Mouse (Mus musculus): ENCODE measurements at regions not wholly inside any gene's neighbourhood (a gene's known extent, or its start where the extent isn't known, plus 50 kb on each side); places are given as distances from the start of the nearest gene placed in this dataset.

- Histone ChIP-seq H3K4me3 (no peak overlapping the region), H3K79me2 (ENCODE audit: control insufficient read depth, insufficient read depth) (no peaks in the 10 kb centered on the region), H3K4me2 (ENCODE audit: low read depth) (no peak overlapping the region), H3K36me3 (ENCODE audit: control insufficient read depth, insufficient read depth) (no peaks in the 10 kb centered on the region), H3ac (ENCODE audit: control insufficient read depth, insufficient read length) (no peak overlapping the region), H3K27me3 (ENCODE audit: control insufficient read depth, insufficient read depth, insufficient read length) (no peaks in the 10 kb centered on the region)
- TF ChIP-seq REST (IDR thresholded peaks at IDR 0.05; ENCODE audit: insufficient read depth, insufficient read length), result no peak
- no peak for TF ChIP-seq MYOG (IDR thresholded peaks at IDR 0.05; ENCODE audit: control insufficient read depth in 1 of 3, insufficient read depth in 1 of 3, insufficient read length in 2 of 3, low read depth in 2 of 3)
- TF ChIP-seq SRF (IDR thresholded peaks at IDR 0.05; ENCODE audit: control insufficient read depth, insufficient read length, low read depth), result no peak
- TF ChIP-seq MAX (IDR thresholded peaks at IDR 0.05; ENCODE audit: low read depth), result no peak
- TF ChIP-seq MYOD1 (IDR thresholded peaks at IDR 0.05; ENCODE audit: control insufficient read depth in 1 of 3, insufficient read length in 2 of 3, low read depth in 2 of 3), result no peak
- TF ChIP-seq TCF3 (IDR thresholded peaks at IDR 0.05; ENCODE audit: insufficient read length, low read depth), result no peak
- TF ChIP-seq USF1 (IDR thresholded peaks at IDR 0.05; ENCODE audit: low read depth), result no peak
- TF ChIP-seq CEBPB (IDR thresholded peaks at IDR 0.05; ENCODE audit: insufficient read depth, poor library complexity, severe bottlenecking), result no peak
- no peak for TF ChIP-seq TCF12 (IDR thresholded peaks at IDR 0.05; ENCODE audit: insufficient read depth, poor library complexity, severe bottlenecking)
- no peak for TF ChIP-seq POLR2A (IDR thresholded peaks at IDR 0.05; ENCODE audit: insufficient read length, low read depth)
- TF ChIP-seq POLR2AphosphoS2 (IDR thresholded peaks at IDR 0.05; ENCODE audit: insufficient read length, low read depth), result no peak
- TF ChIP-seq E2F4 (IDR thresholded peaks at IDR 0.05; ENCODE audit: insufficient read depth), result no peak
Observed at GRCm38 (mm10) chr10:106006861-106007260, 165.7 kb upstream of the Mettl25 start.

DNA sequence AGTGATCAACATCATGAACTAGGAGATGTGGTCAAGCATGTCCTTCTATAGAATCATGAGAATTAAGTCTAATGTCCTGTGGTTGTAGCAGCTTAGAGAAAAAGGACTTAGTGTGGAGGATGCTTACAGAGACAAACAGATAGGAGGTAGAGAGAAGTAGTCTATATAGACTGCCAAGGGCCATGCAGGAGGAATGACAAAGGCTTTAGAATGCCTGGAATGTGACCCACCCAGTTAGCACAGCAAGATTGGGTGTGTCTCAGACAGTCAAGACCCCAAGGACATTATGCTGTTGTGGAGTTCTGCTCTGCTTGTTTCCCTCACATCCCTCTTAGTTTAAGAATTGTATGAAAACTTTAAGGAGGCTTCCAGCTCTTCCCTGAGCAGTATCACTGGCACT is 164.9 kb upstream of the Mettl25 start:
- Histone ChIP-seq H3ac (ENCODE audit: control insufficient read depth, insufficient read length) (no peak overlapping the region), H3K27me3 (ENCODE audit: control insufficient read depth, insufficient read depth, insufficient read length) (no peaks in the 10 kb centered on the region), H3K36me3 (ENCODE audit: control insufficient read depth, insufficient read depth) (no peaks in the 10 kb centered on the region), H3K79me2 (ENCODE audit: control insufficient read depth, insufficient read depth) (no peaks in the 10 kb centered on the region), H3K4me2 (ENCODE audit: low read depth) (no peak overlapping the region), H3K4me3 (no peak overlapping the region)
- TF ChIP-seq TCF3 (IDR thresholded peaks at IDR 0.05; ENCODE audit: insufficient read length, low read depth), result no peak
- TF ChIP-seq TCF12 (IDR thresholded peaks at IDR 0.05; ENCODE audit: insufficient read depth, poor library complexity, severe bottlenecking), result no peak
- TF ChIP-seq MYOD1 (IDR thresholded peaks at IDR 0.05; ENCODE audit: control insufficient read depth in 1 of 3, insufficient read length in 2 of 3, low read depth in 2 of 3), result no peak
- TF ChIP-seq SRF (IDR thresholded peaks at IDR 0.05; ENCODE audit: control insufficient read depth, insufficient read length, low read depth), result no peak
- no peak for TF ChIP-seq CEBPB (IDR thresholded peaks at IDR 0.05; ENCODE audit: insufficient read depth, poor library complexity, severe bottlenecking)
- no peak for TF ChIP-seq POLR2AphosphoS2 (IDR thresholded peaks at IDR 0.05; ENCODE audit: insufficient read length, low read depth)

GRCm38 (mm10) chr10:105957468-105957867 is 116.3 kb upstream of the Mettl25 start:
- Histone ChIP-seq H3ac (ENCODE audit: control insufficient read depth, insufficient read length) (no peak overlapping the region), H3K4me2 (ENCODE audit: low read depth) (no peak overlapping the region), H3K79me2 (ENCODE audit: control insufficient read depth, insufficient read depth) (no peaks in the 10 kb centered on the region), H3K36me3 (ENCODE audit: control insufficient read depth, insufficient read depth) (no peaks in the 10 kb centered on the region), H3K27me3 (ENCODE audit: control insufficient read depth, insufficient read depth, insufficient read length) (no peaks in the 10 kb centered on the region), H3K4me3 (no peak overlapping the region)
- TF ChIP-seq E2F4 (IDR thresholded peaks at IDR 0.05; ENCODE audit: insufficient read depth), result no peak
- no peak for TF ChIP-seq MYOD1 (IDR thresholded peaks at IDR 0.05; ENCODE audit: control insufficient read depth in 1 of 3, insufficient read length in 2 of 3, low read depth in 2 of 3)
- no peak for TF ChIP-seq SRF (IDR thresholded peaks at IDR 0.05; ENCODE audit: control insufficient read depth, insufficient read length, low read depth)
- no peak for TF ChIP-seq TCF12 (IDR thresholded peaks at IDR 0.05; ENCODE audit: insufficient read depth, poor library complexity, severe bottlenecking)
- TF ChIP-seq REST (IDR thresholded peaks at IDR 0.05; ENCODE audit: insufficient read depth, insufficient read length), result no peak
- TF ChIP-seq USF1 (IDR thresholded peaks at IDR 0.05; ENCODE audit: low read depth), result no peak
- TF ChIP-seq CEBPB (IDR thresholded peaks at IDR 0.05; ENCODE audit: insufficient read depth, poor library complexity, severe bottlenecking), result no peak
- no peak for TF ChIP-seq TCF3 (IDR thresholded peaks at IDR 0.05; ENCODE audit: insufficient read length, low read depth)
- TF ChIP-seq POLR2A (IDR thresholded peaks at IDR 0.05; ENCODE audit: insufficient read length, low read depth), result no peak
- no peak for TF ChIP-seq MAX (IDR thresholded peaks at IDR 0.05; ENCODE audit: low read depth)
- no peak for TF ChIP-seq MYOG (IDR thresholded peaks at IDR 0.05; ENCODE audit: control insufficient read depth in 1 of 3, insufficient read depth in 1 of 3, insufficient read length in 2 of 3, low read depth in 2 of 3)
- TF ChIP-seq POLR2AphosphoS2 (IDR thresholded peaks at IDR 0.05; ENCODE audit: insufficient read length, low read depth), result no peak

DNA sequence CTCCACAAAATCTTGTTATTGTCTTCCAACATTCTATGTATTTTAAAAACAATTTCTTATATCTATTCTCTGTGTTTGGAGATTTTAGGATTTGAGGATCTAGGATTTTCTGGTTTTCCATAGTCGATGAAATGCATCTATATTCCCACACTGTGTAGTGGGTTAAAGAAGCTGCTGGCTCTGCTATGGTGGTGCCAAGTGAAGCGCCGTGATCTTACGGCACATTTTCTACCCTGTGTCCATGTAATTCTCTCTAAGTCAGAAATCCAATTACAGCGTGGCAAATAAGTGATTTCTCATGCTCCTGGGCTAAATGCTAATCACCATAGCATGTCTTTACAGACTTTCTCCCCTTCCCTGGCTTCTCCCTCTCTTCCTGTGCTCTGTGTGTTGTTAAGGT is 92.1 kb upstream of the Mettl25 start:
- Histone ChIP-seq H3K4me3 (no peak overlapping the region), H3K36me3 (ENCODE audit: control insufficient read depth, insufficient read depth) (no peaks in the 10 kb centered on the region), H3K79me2 (ENCODE audit: control insufficient read depth, insufficient read depth) (no peaks in the 10 kb centered on the region), H3K4me2 (ENCODE audit: low read depth) (no peak overlapping the region), H3K27me3 (ENCODE audit: control insufficient read depth, insufficient read depth, insufficient read length) (no peaks in the 10 kb centered on the region), H3ac (ENCODE audit: control insufficient read depth, insufficient read length) (no peak overlapping the region)
- TF ChIP-seq TCF12 (IDR thresholded peaks at IDR 0.05; ENCODE audit: insufficient read depth, poor library complexity, severe bottlenecking), result no peak
- TF ChIP-seq MYOG (IDR thresholded peaks at IDR 0.05; ENCODE audit: control insufficient read depth in 1 of 3, insufficient read depth in 1 of 3, insufficient read length in 2 of 3, low read depth in 2 of 3), result no peak
- no peak for TF ChIP-seq MYOD1 (IDR thresholded peaks at IDR 0.05; ENCODE audit: control insufficient read depth in 1 of 3, insufficient read length in 2 of 3, low read depth in 2 of 3)
- TF ChIP-seq MAX (IDR thresholded peaks at IDR 0.05; ENCODE audit: low read depth), result no peak
- TF ChIP-seq SRF (IDR thresholded peaks at IDR 0.05; ENCODE audit: control insufficient read depth, insufficient read length, low read depth), result no peak
- TF ChIP-seq E2F4 (IDR thresholded peaks at IDR 0.05; ENCODE audit: insufficient read depth), result no peak
- TF ChIP-seq REST (IDR thresholded peaks at IDR 0.05; ENCODE audit: insufficient read depth, insufficient read length), result no peak
- TF ChIP-seq TCF3 (IDR thresholded peaks at IDR 0.05; ENCODE audit: insufficient read length, low read depth), result no peak
- no peak for TF ChIP-seq POLR2A (IDR thresholded peaks at IDR 0.05; ENCODE audit: insufficient read length, low read depth)
- TF ChIP-seq POLR2AphosphoS2 (IDR thresholded peaks at IDR 0.05; ENCODE audit: insufficient read length, low read depth), result no peak

DNA sequence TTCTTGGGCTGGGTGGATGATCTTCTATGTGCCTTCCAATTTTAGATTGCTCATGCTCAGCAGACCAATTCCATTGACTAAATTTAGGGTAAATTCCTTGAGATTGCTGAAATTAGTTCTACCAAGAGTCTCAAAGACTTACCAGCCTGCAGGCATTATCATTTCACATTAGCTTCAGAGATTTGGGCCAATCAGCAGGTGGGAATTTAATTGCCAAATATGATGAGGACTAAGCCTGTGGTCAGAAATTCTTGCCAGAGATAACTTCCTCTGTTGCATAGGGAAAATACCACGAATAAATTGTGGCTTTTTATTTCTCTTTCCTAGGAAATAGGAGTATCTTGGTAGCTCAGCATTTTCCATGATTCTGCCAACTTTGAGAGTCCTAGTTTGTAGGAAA is 91.6 kb upstream of the Mettl25 start:
- H3K36me3 ChIP-seq (ENCODE audit: control insufficient read depth, insufficient read depth), result no peaks in the 10 kb centered on the region
- H3K4me2 ChIP-seq (ENCODE audit: low read depth), result no peak overlapping the region
- TF ChIP-seq POLR2A (IDR thresholded peaks at IDR 0.05; ENCODE audit: insufficient read length, low read depth) (no peak), MYOD1 (IDR thresholded peaks at IDR 0.05; ENCODE audit: control insufficient read depth in 1 of 3, insufficient read length in 2 of 3, low read depth in 2 of 3) (no peak), TCF3 (IDR thresholded peaks at IDR 0.05; ENCODE audit: insufficient read length, low read depth) (no peak), MYOG (IDR thresholded peaks at IDR 0.05; ENCODE audit: control insufficient read depth in 1 of 3, insufficient read depth in 1 of 3, insufficient read length in 2 of 3, low read depth in 2 of 3) (no peak), MAX (IDR thresholded peaks at IDR 0.05; ENCODE audit: low read depth) (no peak), E2F4 (IDR thresholded peaks at IDR 0.05; ENCODE audit: insufficient read depth) (no peak), POLR2AphosphoS2 (IDR thresholded peaks at IDR 0.05; ENCODE audit: insufficient read length, low read depth) (no peak), REST (IDR thresholded peaks at IDR 0.05; ENCODE audit: insufficient read depth, insufficient read length) (no peak), USF1 (IDR thresholded peaks at IDR 0.05; ENCODE audit: low read depth) (no peak), TCF12 (IDR thresholded peaks at IDR 0.05; ENCODE audit: insufficient read depth, poor library complexity, severe bottlenecking) (no peak), SRF (IDR thresholded peaks at IDR 0.05; ENCODE audit: control insufficient read depth, insufficient read length, low read depth) (no peak), CEBPB (IDR thresholded peaks at IDR 0.05; ENCODE audit: insufficient read depth, poor library complexity, severe bottlenecking) (no peak)
- no peak overlapping the region for H3K4me3 ChIP-seq
- no peak overlapping the region for H3ac ChIP-seq (ENCODE audit: control insufficient read depth, insufficient read length)
- no peaks in the 10 kb centered on the region for H3K79me2 ChIP-seq (ENCODE audit: control insufficient read depth, insufficient read depth)
- H3K27me3 ChIP-seq (ENCODE audit: control insufficient read depth, insufficient read depth, insufficient read length), result no peaks in the 10 kb centered on the region
